Mouse (Mus musculus) liver, postnatal 0 days (tissue): ENCODE measurements at regions not wholly inside any gene's neighbourhood (a gene's known extent, or its start where the extent isn't known, plus 50 kb on each side); places are given as distances from the start of the nearest gene placed in this dataset.

Experiments used
- CTCF ChIP-seq: sonication (generic); IDR thresholded peaks from 2 replicates; pipeline ENCODE4 v1.5.1; 2016; ENCODE audit warnings: antibody characterized with exemption, low read depth
- EP300 ChIP-seq: IDR thresholded peaks from 2 replicates; pipeline ENCODE4 v1.6.1; 2016; ENCODE audit warnings: antibody characterized with exemption, low read depth, mild to moderate bottlenecking

- TF ChIP-seq CTCF = no peak
- TF ChIP-seq EP300 = no peak
Observed at GRCm38 (mm10) chr14:118422351-118423001, 155.7 kb downstream of the Gm9376 start.
